Mouse (Mus musculus): ENCODE data around the gene Ccdc88a. TPM values are rescaled to one million over a fixed set of nuclear protein-coding genes. Genes with fewer than 3 reads are reported as not detected.

Ccdc88a gene
- total and polyA plus RNA-seq, 3 experiments: 4.0 to 225 (median 5.9) TPM

- H3K4me1 ChIP-seq (ENCODE audit: control insufficient read depth in 1 of 2, insufficient read depth in 2 of 2, low read length in 2 of 2): no peaks in the 10 kb centered on the region
- DNase-seq (ENCODE audit: low read depth, low spot score): no peak
- H3K27ac ChIP-seq (ENCODE audit: control insufficient read depth, low read depth, low read length): no peak overlapping the region
- no peaks in the 10 kb centered on the region for H3K79me2 ChIP-seq (ENCODE audit: control insufficient read depth, insufficient read depth, low read length, poor library complexity)
- H3K9ac ChIP-seq (ENCODE audit: control insufficient read depth, low read depth, low read length, poor library complexity, severe bottlenecking): no peak overlapping the region
- H3K4me3 ChIP-seq (ENCODE audit: control insufficient read depth in 1 of 2, insufficient read depth in 1 of 2, low read depth in 2 of 2, low read length in 2 of 2): no peak overlapping the region
- no peak for TF ChIP-seq UBTF (IDR thresholded peaks at IDR 0.05; ENCODE audit: borderline replicate concordance, insufficient read depth, low read depth, low read length)
- no peak for TF ChIP-seq MAX (IDR thresholded peaks at IDR 0.05; ENCODE audit: low read length)
- no peak for TF ChIP-seq GATA1 (IDR thresholded peaks at IDR 0.05; ENCODE audit: low read depth, low read length)
- no peak for TF ChIP-seq CTCF (IDR thresholded peaks at IDR 0.05 in 2 of 3, conservative IDR thresholded peaks at IDR 0.05 in 1 of 3; ENCODE audit: control insufficient read depth in 1 of 3, insufficient read depth in 1 of 3, low read depth in 2 of 3, low read length in 3 of 3, poor library complexity in 1 of 3, severe bottlenecking in 1 of 3)
- H3K27me3 ChIP-seq (ENCODE audit: control insufficient read depth in 1 of 2, insufficient read depth in 2 of 2, low read length in 2 of 2): no peaks in the 10 kb centered on the region
- no peaks in the 10 kb centered on the region for H3K9me3 ChIP-seq (replicated peaks; ENCODE audit: insufficient read depth, low read length)
- H3K36me3 ChIP-seq (ENCODE audit: control insufficient read depth in 1 of 2, insufficient read depth in 2 of 2, low read length in 2 of 2): 0 out of 4 replicates have a peak, but pooled peaks cover 0 to 1% of the 10 kb centered on the region in 2 experiments
Measured at GRCm38 (mm10) chr11:29474676-29475075, 101.2 kb downstream of the Ccdc88a start.

GRCm38 (mm10) chr11:29493135-29493534, 119.7 kb downstream of the Ccdc88a start:
- DNase-seq (ENCODE audit: low read depth, low spot score): no peak
- no peak overlapping the region for H3K27ac ChIP-seq (ENCODE audit: control insufficient read depth, low read depth, low read length)
- no peaks in the 10 kb centered on the region for H3K4me1 ChIP-seq (ENCODE audit: control insufficient read depth in 1 of 2, insufficient read depth in 2 of 2, low read length in 2 of 2)
- no peaks in the 10 kb centered on the region for H3K9me3 ChIP-seq (replicated peaks; ENCODE audit: insufficient read depth, low read length)
- peaks cover 0 to 2% of the 10 kb centered on the region in 2 experiments; a peak in 1 of 4 replicates for H3K36me3 ChIP-seq (ENCODE audit: control insufficient read depth in 1 of 2, insufficient read depth in 2 of 2, low read length in 2 of 2)
- H3K4me3 ChIP-seq (ENCODE audit: control insufficient read depth in 1 of 2, insufficient read depth in 1 of 2, low read depth in 2 of 2, low read length in 2 of 2): no peak overlapping the region
- no peak overlapping the region for H3K9ac ChIP-seq (ENCODE audit: control insufficient read depth, low read depth, low read length, poor library complexity, severe bottlenecking)
- TF ChIP-seq JUND (IDR thresholded peaks at IDR 0.05; ENCODE audit: low read depth, low read length) (no peak), CHD1 (IDR thresholded peaks at IDR 0.05; ENCODE audit: low read depth, low read length) (no peak), MYC (IDR thresholded peaks at IDR 0.05; ENCODE audit: low read depth, low read length) (no peak), MXI1 (IDR thresholded peaks at IDR 0.05; ENCODE audit: low read depth, low read length) (no peak), TBP (IDR thresholded peaks at IDR 0.05; ENCODE audit: low read depth, low read length) (no peak), HCFC1 (IDR thresholded peaks at IDR 0.05; ENCODE audit: low read depth, low read length) (no peak)
- H3K79me2 ChIP-seq (ENCODE audit: control insufficient read depth, insufficient read depth, low read length, poor library complexity): no peaks in the 10 kb centered on the region
- H3K27me3 ChIP-seq (ENCODE audit: control insufficient read depth in 1 of 2, insufficient read depth in 2 of 2, low read length in 2 of 2): no peaks in the 10 kb centered on the region

GRCm38 (mm10) chr11:29496962-29497361, 123.5 kb downstream of the Ccdc88a start:
- no peaks in the 10 kb centered on the region for H3K9me3 ChIP-seq (replicated peaks; ENCODE audit: insufficient read depth, low read length)
- H3K9ac ChIP-seq (ENCODE audit: control insufficient read depth, low read depth, low read length, poor library complexity, severe bottlenecking): no peak overlapping the region
- H3K36me3 ChIP-seq (ENCODE audit: control insufficient read depth in 1 of 2, insufficient read depth in 2 of 2, low read length in 2 of 2): peaks cover 0 to 2% of the 10 kb centered on the region in 2 experiments; a peak in 1 of 4 replicates
- TF ChIP-seq ZC3H11A (IDR thresholded peaks at IDR 0.05; ENCODE audit: low read depth, low read length): no peak
- TF ChIP-seq SIN3A (IDR thresholded peaks at IDR 0.05; ENCODE audit: low read length): no peak
- TF ChIP-seq MAX (IDR thresholded peaks at IDR 0.05; ENCODE audit: low read length): no peak
- no peak for TF ChIP-seq GATA1 (IDR thresholded peaks at IDR 0.05; ENCODE audit: low read depth, low read length)
- TF ChIP-seq ETS1 (IDR thresholded peaks at IDR 0.05; ENCODE audit: low read depth, low read length): no peak
- no peak overlapping the region for H3K4me3 ChIP-seq (ENCODE audit: control insufficient read depth in 1 of 2, insufficient read depth in 1 of 2, low read depth in 2 of 2, low read length in 2 of 2)
- H3K27ac ChIP-seq (ENCODE audit: control insufficient read depth, low read depth, low read length): no peak overlapping the region
- no peaks in the 10 kb centered on the region for H3K27me3 ChIP-seq (ENCODE audit: control insufficient read depth in 1 of 2, insufficient read depth in 2 of 2, low read length in 2 of 2)
- no peaks in the 10 kb centered on the region for H3K4me1 ChIP-seq (ENCODE audit: control insufficient read depth in 1 of 2, insufficient read depth in 2 of 2, low read length in 2 of 2)
- H3K79me2 ChIP-seq (ENCODE audit: control insufficient read depth, insufficient read depth, low read length, poor library complexity): no peaks in the 10 kb centered on the region
- DNase-seq (ENCODE audit: low read depth, low spot score): no peak

All from MEL (cell line).